Mouse (Mus musculus): ENCODE measurements around the gene Arhgap35. TPM values are rescaled to one million over a fixed set of nuclear protein-coding genes. Genes with fewer than 3 reads are reported as not detected.
"Not testable (repeated sequence)": the region's sequence is repeated elsewhere in the genome, so short reads cannot be mapped to it uniquely, and the experiment has no call there.

Arhgap35 gene
- total RNA-seq (2021) (10 to 100 TPM; 62.2 to 64.8 TPM), polyA plus RNA-seq (2012; rRNA removed) (21.6 and 26.2 TPM in 2 replicates)
- long read RNA-seq, full-length matches to known transcripts = 1 of 13 reads
- long read RNA-seq, partial matches to known transcripts = 3 of 13 reads
- long read RNA-seq, other reads (novel, unspliced or antisense) = 9 of 13 reads

DNA sequence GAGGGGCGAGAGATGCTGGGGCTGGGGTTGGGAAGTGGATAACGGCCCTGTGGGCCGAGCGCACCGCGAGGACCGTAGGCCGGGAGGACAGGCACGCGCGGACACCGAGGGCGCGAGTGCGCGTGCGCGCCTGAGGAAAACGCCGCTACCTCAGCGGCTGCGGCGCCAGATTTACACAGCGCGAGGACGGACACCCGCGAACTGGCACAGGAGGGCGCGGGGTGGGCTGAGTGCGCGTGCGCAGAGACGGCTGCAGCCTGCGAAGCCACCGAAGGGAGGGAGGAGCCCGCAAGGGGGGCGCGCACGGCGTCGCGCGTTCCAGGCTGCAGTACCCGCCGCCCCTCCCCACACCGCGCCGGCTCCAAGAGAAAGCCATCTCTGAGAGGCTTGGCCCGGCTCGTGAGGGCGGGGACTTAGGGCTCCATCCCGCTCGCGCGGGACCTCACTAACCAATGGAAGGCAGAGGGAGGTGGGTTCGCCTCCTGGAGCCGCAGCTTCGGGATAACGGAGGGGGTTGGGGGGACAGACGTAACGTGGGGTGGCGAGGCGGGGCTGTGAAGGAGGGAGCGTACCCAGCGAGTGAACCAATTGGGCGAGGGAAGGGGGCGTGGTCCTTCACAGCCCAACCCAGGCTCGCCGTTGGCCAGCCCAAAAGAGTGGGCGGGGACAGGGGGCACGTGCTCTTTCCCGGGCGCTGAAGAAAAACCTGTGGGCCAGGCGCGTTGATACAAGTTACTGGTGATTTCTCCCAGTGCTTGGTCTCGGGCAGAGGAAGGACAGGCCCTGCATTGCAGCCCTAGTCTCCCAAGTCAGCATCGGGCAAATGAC, at the start of gene Arhgap35:
Gene Arhgap35, minus strand, starts transcription at position 106 of the 828 bp plus-strand sequence.
- peak; percentile 99 for DNase-seq

DNA sequence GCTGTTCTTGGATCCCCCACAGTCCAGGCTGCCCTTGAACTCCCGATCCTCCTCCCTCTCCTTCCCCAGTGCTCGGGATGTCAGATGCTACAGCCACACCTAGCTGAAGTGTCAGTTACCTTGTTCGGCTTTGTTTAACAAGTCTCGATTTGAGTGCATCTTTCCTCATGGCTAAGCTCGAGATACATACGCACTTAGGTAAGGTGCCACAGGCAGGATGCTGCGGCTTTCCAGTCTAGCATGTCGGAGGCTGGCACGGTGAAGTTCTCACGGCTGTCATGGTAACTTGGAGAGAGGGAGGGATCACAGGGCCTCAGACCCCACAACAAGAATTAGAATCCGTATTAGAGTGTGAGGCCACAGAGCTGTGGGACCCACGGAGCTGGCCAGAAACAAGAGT, 29.5 kb upstream of the Arhgap35 start:
- no peak for DNase-seq

DNA sequence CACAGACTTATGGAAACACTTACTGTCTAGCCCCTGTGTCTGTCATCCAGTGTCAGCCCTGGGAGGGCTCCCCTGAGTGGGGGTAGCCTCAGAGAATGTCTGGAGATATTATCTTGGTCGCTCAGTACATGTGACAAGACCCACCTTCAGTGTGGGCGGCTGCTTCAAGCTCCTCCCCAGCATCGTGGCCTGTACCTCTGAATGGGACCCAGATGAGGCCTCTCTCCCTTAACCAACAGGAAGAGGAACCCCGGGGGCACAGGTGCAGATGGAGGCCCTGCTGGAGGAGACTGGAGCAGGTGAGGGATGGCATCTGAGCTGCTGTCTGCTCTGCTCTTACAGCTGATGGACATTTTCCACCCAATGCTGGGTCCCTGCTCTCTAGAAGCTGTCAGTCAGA, 28.3 kb upstream of the Arhgap35 start:
- not testable (repeated sequence) for DNase-seq

DNA sequence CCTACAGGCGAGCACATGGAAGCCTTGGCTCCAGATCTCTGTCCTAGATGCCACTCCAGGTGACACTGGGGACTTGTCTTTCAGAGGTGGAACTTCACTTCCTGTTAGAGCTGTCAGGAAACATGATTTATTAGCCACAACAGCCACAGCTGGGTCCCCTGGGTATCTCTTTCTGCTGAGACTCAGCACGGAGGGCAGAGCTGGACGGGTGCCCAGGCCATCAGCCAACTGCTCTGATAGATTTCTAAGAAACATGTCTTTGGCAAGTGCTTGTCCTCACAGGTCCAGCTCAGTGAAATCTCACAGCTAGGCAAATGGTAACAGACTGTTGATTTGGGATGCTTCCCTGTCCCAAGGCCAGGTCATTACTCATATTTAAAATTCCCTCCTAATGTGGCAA, 24.2 kb upstream of the Arhgap35 start:
- peak; percentile 69 for DNase-seq

DNA sequence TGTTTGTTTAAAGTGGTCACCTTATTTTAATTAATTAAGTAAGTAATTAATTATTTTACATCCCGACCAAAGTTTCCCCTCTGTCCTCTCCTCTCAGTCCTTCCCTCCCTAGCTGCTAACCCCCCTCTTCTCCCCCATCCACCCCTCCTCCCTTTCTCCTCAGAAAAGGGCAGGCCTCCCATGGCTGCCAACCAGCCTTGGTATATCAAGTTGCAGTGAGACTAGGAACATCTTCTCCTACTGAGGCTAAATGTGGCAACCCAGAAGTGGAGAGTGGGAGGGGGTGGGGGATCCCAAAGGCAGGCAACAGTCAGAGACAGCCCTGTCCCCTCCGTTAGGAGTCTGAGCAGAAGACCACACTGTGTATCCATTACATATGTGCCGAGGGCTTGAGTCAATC, 20.3 kb upstream of the Arhgap35 start:
- no peak for DNase-seq

DNA sequence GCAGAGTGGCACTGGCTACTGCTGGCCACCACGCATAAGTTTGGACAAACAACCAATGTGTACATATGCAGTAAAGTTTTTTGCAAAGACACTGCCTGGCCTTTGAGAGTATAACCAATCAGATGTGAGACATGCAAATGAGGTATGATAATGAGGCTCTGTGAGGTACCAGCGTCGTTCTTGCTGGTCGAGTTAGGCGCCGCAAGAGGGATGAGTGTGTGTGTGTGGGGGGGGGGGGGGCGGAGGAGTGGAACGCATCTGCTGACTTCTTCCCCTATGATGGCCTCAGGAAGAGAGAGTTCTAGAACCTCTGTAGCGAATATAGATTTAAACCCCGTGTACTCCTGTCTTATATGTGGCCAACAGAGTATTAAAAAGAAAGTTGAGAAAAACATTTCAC, 19.1 kb upstream of the Arhgap35 start:
- DNase-seq = not testable (repeated sequence)

DNA sequence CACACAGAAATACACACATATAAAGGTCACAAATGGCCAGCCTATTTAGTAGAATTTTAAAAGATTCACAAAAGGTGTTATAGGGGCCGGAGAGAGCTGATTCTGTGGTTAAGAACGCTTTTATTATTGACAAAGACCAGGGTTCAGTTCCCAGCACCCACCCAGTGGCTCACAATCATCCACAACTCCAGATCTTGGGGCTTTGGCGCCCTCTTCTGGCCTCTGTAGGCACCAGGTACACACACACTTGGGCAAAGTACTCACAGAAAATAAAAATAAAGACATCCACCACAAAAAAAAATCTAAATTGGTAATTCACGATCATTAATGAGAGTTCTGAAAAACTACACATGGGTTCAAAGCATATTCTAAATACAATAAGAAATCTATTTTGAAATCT, 17.1 kb upstream of the Arhgap35 start:
- DNase-seq = no peak

DNA sequence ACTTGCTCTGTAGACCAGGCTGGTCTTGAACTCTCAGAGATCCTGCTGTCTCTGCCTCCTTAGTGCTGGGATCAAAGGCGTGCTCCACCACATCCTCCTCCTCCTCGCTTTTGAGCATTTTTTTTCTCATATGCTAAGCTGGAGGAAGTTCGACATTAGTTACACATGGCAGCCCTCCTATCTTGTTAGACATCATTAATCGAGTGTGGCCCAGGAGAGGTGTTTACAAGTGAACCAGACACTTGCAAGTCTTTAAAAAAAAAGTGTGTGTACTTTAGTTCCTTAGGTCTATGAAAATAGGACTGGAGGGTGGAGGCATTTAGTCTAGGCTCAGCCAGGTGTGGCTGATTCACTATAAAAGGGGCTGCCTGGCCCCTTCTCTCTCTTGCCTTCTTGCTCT, 16.2 kb upstream of the Arhgap35 start:
- no peak for DNase-seq

DNA sequence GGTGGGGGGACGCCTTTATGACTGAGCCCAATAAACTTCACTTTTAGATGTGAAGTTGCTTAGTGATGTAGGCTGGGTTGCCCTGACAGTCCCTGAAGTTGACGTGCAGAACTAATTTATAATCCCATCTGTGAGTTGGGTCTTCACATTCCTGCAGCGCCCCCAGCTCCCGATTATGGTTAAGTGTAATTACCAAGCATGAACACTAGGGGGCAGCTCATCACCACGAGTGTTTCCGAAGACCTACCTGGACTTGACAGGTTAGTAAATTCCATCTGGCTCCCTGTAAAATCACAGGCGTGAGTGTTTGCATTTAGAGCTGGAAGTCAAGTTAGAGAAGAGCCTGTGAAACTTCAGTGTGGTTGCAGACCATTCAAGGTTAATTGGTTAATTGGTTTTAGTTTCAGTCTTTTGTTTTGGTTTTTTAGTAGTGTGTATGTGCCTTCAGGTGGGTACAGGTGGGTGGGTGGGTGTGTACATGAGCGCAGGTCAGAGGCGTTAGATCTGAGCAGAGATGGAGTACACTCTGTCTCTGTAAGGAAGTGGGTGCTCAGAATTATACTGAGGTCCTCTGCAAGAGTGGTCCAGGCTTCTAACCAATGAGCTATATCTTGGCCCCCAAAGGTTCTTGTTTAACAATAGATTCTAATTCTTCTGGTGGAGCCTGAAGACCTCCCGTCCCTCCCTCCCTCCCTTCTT, 15.0 kb upstream of the Arhgap35 start:
- no peak for DNase-seq

DNA sequence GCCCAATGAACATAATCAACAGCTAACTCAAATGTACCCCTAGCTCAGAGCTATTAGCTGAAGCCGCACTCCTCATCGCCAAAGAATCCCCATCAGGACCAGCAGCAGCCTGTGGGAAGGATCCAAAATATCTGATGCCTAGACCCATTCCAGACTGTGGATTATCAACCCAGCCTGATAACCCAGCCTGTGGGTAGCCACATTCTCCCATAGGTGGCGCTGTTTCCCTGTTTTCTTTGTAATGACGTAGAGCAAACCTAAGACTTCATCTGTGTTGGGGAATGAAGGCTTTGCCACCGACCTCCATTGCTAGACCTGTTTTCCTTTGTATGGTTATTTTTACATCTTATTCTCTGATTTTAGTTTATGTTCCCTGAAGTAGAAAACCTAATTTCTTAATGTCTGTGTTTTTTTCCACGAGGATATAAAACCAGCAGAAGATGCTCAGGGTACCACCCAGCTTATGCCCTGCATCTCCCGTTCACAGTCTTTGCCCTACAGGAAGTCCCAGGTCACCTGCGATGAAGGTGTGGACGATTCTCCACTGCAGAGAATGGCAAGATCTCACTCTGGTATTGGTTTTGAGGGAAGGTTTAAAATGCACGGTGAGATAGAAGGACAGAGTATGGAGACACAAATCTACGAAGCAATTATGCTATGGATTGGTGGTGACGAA, 13.4 kb upstream of the Arhgap35 start:
- peak; percentile 35 for DNase-seq

DNA sequence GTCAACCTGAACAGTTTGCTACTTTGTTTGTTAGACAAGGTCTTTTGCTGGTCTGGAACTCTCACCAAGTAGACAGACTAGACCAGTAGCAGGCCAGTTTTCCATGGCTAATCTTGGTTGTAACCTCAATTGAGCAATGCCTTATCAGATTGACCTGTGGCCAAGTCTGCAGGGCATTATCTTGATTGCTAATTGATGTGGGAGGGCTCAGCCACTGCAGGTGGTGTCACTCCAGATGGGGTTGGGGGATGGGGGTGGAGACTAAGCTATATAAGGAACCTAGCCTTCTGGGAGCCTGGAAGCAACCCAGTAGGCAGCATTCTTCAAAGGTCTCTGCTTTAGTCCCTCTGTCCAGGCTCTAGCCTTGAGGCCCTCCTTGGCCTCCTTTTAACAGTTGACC, 8.9 kb upstream of the Arhgap35 start:
- no peak for DNase-seq

DNA sequence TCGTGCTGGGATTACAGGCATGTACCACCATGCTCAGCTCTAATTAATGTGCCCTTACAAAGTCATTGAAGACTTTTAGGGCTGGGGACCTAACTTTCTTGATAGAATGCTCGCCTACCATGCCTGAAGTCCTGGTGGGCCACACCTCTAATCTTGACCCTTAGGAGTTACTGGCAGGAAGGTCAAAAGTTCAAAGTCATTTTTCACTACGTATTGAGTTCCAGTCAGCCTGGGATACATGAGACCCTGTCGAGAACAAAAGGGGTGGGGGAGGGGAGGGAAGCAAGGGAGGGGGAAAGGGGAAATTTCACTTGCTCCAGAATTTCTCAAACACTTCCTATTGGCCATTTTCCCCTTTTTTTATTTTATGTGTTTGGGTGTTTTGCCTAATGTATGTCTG, 8.3 kb upstream of the Arhgap35 start:
- DNase-seq = no peak

DNA sequence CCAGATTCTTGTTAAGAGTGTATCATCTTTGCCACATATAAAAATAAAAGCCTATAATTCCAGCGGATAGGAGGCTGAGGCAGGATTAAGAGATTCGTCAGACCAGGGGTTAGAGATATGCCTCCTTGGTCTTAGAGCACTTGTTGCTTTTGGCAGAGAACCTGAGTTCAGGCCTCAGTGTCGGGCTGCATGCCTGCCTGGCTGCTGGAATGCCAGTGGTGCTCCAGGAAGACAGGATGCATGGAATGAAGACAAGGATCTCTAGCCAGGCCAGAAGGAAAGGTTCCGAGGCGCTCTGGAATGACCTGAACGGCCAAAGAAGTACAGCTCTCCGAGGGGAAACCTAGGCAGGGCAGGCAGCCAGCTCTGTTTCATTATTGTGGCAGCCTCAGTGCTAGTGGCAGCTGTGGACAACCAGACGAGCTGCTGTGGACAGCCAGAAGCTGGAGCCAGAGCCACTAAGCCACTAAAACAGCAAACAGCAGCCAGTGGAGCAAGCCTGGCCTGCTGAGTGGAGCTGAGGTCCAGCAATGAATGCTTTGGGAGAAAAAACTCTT, 6.4 kb upstream of the Arhgap35 start:
- DNase-seq = no peak

DNA sequence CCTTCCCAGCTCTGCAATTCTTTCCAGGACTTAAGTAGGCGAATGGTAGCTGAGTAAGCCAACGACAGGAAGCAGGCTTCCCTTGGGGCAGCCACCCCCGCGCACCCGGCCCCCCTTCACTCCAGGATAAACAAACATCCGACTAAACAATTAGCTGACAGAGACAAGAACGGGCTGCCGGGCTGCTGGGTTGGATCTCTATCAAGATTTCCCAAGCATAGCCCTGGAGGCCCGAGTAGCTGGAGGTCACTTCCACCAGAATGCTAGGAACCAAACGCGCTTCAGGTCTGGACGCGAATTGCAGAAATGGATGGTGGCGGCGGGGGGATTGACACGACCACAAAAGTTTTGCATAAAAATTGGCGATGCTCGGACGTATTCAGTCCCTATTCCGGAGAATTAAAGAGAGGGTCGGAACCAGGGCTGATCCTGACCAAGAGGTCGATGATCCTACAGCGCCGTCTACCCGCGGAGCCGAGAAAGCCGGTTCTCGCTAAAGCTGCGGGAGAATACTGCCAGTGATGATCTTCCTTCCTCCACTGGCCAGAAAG, 3.9 kb upstream of the Arhgap35 start:
- DNase-seq = peak; percentile 84

DNA sequence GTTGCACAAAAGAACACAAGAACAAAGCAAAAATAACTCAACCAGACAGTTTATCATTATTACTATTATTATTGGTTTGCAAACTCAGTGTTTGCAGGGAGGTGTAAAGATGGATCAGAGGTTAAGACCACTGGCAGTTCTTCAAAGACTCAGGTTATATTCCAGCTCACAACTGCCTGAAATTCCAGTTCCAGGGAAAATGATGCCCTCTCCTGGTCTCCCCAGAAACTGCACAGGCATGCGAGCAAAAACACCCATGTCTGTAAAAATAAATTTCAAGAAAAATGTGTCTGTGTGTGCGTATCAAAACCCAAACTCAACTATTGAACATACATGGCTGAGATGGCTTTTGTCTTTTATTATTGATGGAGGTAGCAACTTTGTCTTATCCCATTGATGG, 2.3 kb upstream of the Arhgap35 start:
- peak; percentile 57 for DNase-seq

DNA sequence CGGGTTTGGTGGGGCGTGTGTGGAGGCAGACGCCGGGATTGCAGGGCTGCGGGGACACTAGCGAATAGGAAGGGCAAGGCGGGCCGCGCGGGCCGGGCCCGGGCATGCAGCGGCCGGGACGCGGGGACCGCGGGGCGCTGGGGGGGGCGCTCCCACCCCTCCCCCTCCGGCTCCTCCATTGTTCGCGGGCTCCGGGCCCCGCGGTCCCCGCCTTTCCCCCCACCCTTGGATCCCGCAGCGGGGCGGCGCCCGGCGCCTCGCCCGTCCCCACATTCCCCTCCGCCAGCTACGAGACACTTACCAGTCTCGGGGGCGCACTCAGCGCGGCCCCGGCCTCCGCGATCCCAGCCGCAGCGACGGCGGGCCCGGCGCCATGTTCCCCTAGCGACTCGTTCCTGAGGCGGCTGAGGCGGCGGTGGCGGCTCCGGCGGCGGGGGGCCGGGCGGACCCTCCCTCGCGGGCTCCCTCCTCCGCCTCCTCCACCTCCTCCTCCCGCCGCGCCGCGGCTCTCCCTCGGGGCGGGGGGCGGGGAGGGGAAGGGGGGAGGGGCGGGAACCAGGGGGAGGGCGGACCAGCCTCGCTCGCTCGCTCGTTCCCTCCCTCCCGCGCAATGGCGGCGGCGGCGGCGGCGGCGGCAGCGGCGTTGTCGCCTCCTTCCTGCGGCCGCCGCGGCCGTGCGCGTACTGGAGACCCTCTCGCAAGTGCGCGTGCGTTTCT, 464 bp downstream of the Arhgap35 start:
- DNase-seq = peak; percentile 86

DNA sequence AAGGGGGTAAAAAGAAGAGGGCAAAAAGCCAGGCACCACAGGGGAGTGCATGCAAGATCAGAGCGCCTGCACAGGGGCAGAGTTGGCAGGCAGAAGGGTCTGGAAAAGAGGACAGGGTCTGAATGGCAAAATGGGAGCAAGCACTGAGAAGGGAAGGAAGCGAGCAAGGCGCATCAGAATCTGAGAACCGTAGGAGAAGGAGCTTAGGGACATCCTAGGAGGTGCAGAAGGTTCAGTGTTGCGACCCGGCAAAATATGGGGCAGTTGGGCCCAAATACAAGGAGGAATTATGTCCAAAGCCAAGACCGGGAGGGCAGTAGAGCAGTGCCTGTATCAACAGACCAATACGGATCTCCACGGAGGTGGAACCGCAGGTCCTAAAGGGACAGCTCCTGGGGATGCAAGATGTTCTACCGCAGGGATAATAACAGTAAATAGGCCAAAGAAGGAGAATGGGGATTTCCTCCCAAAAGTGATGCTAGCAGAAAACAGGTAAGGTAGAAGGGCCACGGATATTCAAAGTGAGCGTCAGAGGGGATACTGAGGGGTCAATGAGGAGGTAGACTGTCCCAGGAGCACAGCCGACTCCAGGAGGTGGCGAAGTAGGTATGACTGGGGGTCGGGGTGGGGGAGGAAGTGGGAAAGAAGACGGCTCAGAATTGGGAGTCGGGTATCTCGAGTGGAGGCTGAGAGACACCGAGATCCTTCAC, 1.2 kb downstream of the Arhgap35 start:
- DNase-seq = peak; percentile 40

DNA sequence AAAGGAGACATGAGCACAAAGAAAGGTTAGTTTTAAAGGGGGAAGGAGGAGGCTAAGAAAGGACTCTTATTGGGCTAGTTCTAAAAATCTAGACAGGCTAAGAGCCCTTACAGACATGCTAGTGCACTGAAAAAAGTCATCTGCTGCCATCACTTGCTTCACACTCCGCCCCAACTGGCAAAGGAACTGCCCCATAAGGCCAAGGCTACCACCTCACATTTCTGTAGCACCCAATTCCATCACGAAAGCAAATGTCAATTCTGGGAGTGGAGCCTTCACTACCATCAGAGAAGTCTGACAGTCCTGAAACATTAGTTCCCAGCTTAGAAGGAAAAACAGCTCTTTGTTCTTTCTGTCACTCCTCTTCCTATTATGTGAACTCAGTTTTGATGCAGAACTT, 4.4 kb downstream of the Arhgap35 start:
- peak; percentile 60 for DNase-seq

DNA sequence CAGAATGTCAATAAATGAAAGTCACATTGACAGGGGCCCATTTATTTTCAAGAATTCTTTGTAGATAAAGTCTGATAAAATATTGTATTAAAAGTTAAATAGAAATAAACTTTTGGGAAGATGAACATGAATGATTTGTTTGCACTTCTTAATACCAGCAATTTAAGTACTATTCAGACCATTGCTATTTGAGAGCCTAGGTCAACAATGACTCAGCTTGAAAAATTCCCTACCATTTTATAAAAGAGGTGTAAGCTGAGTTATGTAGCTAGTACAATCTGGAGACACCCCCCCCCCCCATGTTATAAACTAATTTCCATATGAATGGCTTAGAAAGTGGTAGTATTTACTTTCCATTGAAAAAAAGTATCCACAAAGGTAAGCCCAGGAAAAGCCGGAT, 5.8 kb downstream of the Arhgap35 start:
- DNase-seq = no peak

DNA sequence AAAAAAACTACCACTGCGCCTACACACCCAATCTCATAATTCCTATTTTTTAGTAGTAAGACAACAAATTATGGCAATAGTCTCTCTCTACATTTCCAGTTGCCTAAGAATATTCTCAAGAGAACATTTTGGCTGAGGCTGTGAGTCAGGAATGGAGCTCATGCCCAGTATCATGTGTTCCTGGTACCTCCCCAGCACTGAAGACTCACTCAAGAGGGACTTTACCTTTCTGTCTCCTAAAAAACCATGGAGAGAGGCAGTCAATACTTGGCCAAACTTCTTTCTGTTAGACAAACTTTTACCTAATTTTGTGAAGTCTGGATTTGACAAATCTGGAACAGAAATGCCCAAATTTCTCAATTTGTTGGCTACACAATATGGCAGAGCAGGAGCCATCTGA, 6.7 kb downstream of the Arhgap35 start:
- no peak for DNase-seq

DNA sequence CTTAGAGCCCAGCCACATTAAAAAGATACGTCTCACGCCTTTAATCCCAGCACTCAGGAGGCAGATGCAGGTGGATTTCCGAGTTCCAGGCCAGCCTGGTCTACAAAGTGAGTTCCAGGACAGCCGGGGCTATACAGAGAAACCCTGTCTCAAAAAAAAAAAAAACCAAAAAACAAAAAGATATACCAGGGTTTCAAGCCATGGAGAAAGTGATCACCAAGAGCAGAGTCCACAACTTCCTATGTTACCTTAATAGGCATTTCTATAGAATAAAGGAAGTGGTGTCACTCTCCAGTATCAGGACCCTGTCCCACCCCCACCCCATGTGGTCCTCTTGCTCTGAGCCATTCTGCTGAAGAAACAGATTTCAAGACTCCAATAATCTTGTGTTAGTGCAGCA, 8.0 kb downstream of the Arhgap35 start:
- not testable (repeated sequence) for DNase-seq

All from adrenal gland, adult 2 months (tissue).